Mouse (Mus musculus) right cerebral cortex, postnatal 14 days (tissue): Measurements from ENCODE around the gene Zbtb26.
A peak's percentile ranks its signal among the peaks of the same experiment; 100 is the strongest.

ENCODE experiments used
- DNase-seq: peaks from one replicate; pipeline ENCODE4 v3.0.0; 2022

The Zbtb26 gene

GRCm38 (mm10) chr2:37442611-37443591 is at the start of gene Zbtb26, which contains the start of the genes Zbtb6 and Rabgap1:
Gene Zbtb26 (minus strand): TSS chr2:37443135.
Gene Zbtb6 (minus strand): TSS chr2:37443171.
Gene Rabgap1 (plus strand): TSS chr2:37443279.
- peak; percentile 96 for DNase-seq

- DNase-seq = no peak
Measured at GRCm38 (mm10) chr2:37488956-37489355, 46.0 kb upstream of the Zbtb26 start.

DNA sequence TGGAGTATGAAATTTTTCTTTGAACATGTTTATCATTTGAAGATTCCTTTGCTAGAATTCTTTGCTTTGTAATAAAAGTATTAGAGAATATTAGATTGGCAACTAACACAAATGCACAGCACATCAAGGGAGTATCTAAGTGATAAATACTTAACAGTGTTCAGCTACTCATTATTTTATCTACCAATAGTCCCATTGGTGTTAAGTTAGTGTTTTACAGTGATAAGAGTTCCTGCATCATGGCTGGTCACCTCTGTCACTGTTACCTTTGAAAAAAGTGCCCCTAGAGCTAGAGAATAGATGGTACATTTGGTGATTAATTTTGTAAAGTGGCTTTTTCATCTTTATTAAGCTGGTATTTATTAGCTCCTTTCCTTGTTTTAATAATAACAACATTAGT is 43.5 kb upstream of the Zbtb26 start:
- no peak for DNase-seq

GRCm38 (mm10) chr2:37485370-37485769 is 42.4 kb upstream of the Zbtb26 start:
- DNase-seq = peak; percentile 10

DNA sequence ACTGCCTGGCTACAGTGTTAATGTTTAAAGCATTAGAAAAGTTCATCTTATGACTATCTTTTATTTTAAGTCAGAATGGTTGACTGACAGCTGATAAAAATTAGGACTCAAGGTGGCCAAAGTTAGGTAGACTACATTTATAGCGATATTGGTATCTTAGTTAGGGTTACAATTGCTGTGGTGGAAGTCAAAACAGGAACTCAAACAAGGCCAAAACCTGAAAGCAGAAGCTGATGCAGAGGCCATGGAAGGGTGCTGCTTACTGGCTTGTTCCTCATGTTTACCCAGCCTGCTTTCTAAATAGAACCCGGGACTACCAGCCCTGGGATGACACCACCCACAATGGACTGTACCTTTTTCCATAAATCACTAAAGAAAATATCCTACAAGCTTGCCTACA is 41.2 kb upstream of the Zbtb26 start:
- no peak for DNase-seq

DNA sequence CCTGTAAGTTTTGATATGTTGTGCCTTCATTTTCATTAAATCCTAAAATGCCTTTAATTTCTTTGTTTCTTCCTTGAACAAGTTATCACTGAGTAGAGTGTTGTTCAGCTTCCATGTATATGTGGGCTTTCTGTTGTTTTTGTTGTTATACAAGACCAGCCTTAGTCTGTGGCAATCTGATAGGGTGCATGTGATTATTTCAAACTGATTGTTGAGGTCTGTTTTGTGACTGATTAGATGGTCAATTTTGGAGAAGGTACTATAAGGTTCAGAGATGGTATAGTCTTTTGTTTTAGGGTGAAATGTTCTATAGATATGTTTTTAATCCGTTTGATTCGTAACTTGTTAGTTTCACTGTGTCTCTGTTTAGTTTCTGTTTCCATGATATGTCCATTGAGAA is 37.1 kb upstream of the Zbtb26 start:
- no peak for DNase-seq

DNA sequence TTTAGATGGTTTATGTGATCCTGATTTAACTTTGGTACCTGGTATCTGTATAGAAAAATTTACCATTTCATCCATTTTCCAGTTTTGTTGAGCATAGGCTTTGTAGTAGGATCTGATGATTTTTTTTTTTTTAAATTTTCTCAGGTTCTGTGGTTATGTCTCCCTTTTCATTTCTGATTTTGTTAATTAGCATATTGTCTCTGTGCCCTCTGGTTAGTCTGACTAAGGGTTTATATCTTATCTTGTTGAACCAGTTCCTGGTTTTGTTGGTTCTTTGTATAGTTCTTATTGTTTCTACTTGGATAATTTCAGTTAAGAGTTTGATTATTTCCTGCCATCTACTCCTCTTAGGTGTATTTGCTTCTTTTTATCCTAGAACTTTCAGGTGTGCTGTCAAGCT is 36.6 kb upstream of the Zbtb26 start:
- no peak for DNase-seq

- DNase-seq = no peak
Measured at GRCm38 (mm10) chr2:37466266-37466665, 23.3 kb upstream of the Zbtb26 start.

- DNase-seq = no peak
Measured at GRCm38 (mm10) chr2:37460707-37461106, 17.8 kb upstream of the Zbtb26 start.

DNA sequence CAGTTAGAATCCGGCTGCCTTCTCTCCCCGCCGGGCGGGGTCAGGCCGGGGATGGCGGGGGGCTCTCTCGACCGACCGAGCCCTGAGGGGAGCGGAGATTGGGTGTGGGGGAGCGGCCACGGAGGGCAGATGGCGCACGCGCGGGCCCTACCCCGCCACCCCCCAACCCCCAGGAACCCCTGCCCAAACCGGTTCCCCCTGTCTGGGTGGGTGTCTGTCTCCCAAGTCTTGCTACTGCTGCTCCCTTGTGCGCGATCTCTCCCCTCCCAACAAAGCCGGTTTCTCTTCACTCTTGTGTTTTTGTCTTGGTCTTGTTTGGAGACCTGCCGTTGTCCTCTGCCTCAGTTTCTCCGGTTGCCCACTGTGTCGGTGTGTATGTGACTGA is 9.4 kb upstream of the Zbtb26 start:
- peak; percentile 15 for DNase-seq

- DNase-seq = peak; percentile 93
Measured at GRCm38 (mm10) chr2:37451667-37452375, 8.9 kb upstream of the Zbtb26 start.

DNA sequence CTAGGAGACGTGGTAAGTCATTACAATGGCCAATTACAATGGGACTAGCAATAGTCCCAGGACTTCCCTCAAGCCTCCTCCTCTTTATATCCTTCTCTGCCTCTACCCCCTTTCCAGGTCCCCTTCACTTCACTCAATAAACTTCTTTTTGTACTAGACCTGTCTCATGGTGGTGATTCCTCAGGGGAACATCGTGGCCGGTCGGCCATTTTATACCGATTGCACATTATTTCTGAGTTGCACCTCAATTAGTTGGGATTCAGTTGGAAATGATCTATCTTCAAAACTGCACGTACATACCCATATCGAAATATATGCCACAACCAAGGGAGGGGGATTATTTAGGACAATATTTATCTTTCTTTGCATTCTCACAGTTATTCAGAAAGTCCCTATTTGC is 11.3 kb downstream of the Zbtb26 start:
- no peak for DNase-seq

- DNase-seq = peak; percentile 78
Measured at GRCm38 (mm10) chr2:37430593-37431464, 12.1 kb downstream of the Zbtb26 start.

GRCm38 (mm10) chr2:37423671-37424070 is 19.3 kb downstream of the Zbtb26 start:
- no peak for DNase-seq

GRCm38 (mm10) chr2:37422306-37423304 is 20.3 kb downstream of the Zbtb26 start, which contains the start of gene Rc3h2:
Gene Rc3h2 (minus strand): TSS chr2:37422903.
- DNase-seq = peak; percentile 91

DNA sequence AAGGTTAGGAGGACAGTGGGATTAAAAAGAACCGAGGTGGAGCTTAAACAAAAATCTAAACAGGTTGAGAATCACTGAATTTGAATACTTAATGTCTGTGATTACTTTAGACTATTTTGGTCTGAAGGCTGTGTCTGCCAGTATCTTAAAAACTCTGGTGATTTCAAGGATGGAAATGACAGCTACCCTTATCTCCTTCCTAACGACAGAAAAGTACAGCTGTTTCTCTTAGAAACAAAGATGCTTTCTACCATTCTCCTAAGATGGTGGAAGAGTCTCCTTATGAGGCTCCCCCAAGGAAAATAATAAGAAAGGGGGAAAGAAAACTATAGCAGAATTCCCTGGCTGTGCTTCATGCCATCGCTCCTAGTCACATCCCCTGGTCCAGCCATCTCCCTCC is 21.0 kb downstream of the Zbtb26 start:
- no peak for DNase-seq

- no peak for DNase-seq
Measured at GRCm38 (mm10) chr2:37395539-37395938, 47.4 kb downstream of the Zbtb26 start.

DNA sequence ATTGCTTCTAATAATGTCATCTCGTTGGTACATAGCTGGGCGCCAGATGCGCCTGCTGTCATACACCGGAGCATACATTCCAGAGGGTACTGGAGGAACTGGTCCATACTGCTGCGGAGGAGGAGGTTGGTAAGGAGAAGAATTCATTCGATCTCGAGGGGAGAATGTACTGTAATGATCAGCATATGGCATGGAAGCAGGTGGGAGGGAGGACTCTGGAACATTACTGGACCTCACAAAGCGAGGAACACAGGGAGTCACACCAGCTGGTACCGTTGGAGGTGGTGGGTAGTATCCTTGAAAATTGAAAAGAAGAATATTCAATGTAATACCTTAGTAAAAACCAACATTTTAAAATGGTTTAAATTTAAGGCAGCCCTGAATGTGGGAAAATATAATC is 60.0 kb downstream of the Zbtb26 start:
- DNase-seq = no peak
